Mouse (Mus musculus) small intestine, adult 2 months (tissue): ENCODE results near the gene Cyp27b1.

Source experiments
- CTCF ChIP-seq: fragments of 200-500 bp; IDR thresholded peaks from 2 replicates; pipeline ENCODE4 v1.5.1; 2012; ENCODE audit warnings: low read depth, mild to moderate bottlenecking, control low read depth, inconsistent platforms, low read length, moderate library complexity, mixed read lengths; ENCODE audit not compliant: insufficient replicate concordance, insufficient read length; ENCODE audit errors: extremely low read depth
- POLR2A ChIP-seq: fragments of 200-500 bp; IDR thresholded peaks from 2 replicates; pipeline ENCODE4 v1.6.1; 2012; ENCODE audit warnings: low read depth, mild to moderate bottlenecking, control low read depth, inconsistent platforms, low read length, moderate library complexity

DNA sequence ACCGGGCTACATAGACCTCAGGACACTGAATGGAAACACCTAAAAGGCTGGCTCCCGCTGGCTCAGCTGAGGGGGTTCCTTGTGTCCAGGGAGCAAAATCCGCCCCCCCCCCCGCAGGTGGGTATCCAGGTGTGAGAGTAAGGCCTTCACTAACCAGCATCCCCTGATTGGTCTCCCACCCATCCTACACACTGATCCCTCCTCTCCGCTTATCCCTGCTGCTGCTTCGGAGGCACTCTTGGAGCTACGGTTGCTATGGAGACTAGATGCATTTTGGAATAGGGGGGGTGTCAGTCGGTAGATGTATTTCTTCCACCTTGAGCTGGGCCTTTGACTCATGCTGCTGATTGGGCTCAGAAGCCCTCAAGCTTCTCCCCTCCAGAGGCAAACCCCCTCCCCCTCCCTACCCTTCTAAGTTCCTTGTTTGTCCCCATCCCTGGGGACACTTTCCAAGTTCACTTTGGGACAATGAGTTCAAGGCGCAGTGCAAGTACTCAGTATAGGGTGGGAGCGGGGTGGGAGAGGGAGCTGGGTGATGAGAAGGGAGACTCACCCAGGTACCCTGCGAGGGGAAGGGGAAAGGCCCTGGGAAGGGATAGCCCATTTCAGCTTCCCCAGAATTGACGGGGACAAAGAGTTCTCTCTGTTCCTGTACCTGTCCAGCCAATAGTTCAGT lies 30.1 kb downstream of the Cyp27b1 start:
- TF ChIP-seq CTCF (no peak), POLR2A (no peak)
